Mouse (Mus musculus) midbrain, embryonic 10.5 days (tissue): ENCODE results near the gene Arhgap17. TPM values are rescaled to one million over a fixed set of nuclear protein-coding genes. Genes with fewer than 3 reads are reported as not detected.

Experiments
- DNase-seq: peaks from one replicate; pipeline ENCODE4 v3.0.0-alpha.2; 2017; ENCODE audit warnings: low spot score
- H3K27ac ChIP-seq: fragments of 300-500 bp; sonication (generic); replicated peaks from 2 replicates; pipeline ENCODE4 v1.5.1; 2016; ENCODE audit warnings: mild to moderate bottlenecking
- H3K27me3 ChIP-seq: fragments of 300-500 bp; sonication (generic); 2 replicates; pipeline ENCODE4 v1.6.1; 2016; ENCODE audit warnings: low read depth, mild to moderate bottlenecking; ENCODE audit not compliant: poor library complexity, severe bottlenecking
- H3K36me3 ChIP-seq: fragments of 300-500 bp; sonication (generic); 2 replicates; pipeline ENCODE4 v1.6.1; 2016; ENCODE audit warnings: mild to moderate bottlenecking, moderate library complexity
- H3K4me1 ChIP-seq: fragments of 300-500 bp; sonication (generic); 2 replicates; pipeline ENCODE4 v1.6.1; 2016
- H3K4me3 ChIP-seq: fragments of 300-500 bp; sonication (generic); 2 replicates; pipeline ENCODE4 v1.5.1; 2016; ENCODE audit warnings: mild to moderate bottlenecking, moderate library complexity
- H3K9me3 ChIP-seq: fragments of 300-500 bp; sonication (generic); replicated peaks from 2 replicates; pipeline ENCODE4 v1.6.1; 2016; ENCODE audit warnings: mild to moderate bottlenecking
- WGBS: fragments of 180-500 bp; shearing (Covaris S2); methylation state at CpG from one replicate; pipeline ENCODE4 v1.1.7; 2016; 5-methylcytosine and 5-hydroxymethylcytosine counted together
- polyA plus RNA-seq: library from polyadenylated mRNA; unstranded; fragments of >200 nt; fragmentation: Nextera tagmentation; extraction: Ambion mirVana; gene quantifications from 2 replicates; pipeline ENCODE4 v1.2.1, GENCODE M21; 2016

Arhgap17 gene
- polyA plus RNA-seq, 1 experiment from 2014 or later, result 25.9 TPM

GRCm38 (mm10) chr7:123323388-123323787 lies 46.3 kb downstream of the Arhgap17 start:
- WGBS, result 89% methylated on average over 2 of the region's 2 CpGs
- Histone ChIP-seq H3K27me3 (no peaks in the 10 kb centered on the region), H3K4me3 (no peak overlapping the region), H3K36me3 (peaks cover 93% of the 10 kb centered on the region), H3K27ac (no peak overlapping the region), H3K4me1 (0 out of 2 replicates have a peak, but pooled peaks cover 3% of the 10 kb centered on the region), H3K9me3 (no peaks in the 10 kb centered on the region)
- DNase-seq, result no peak

GRCm38 (mm10) chr7:123322452-123323121 lies 47.1 kb downstream of the Arhgap17 start:
- H3K27me3 ChIP-seq, result no peaks in the 10 kb centered on the region
- 0 out of 2 replicates have a peak, but pooled peaks cover 3% of the 10 kb centered on the region for H3K4me1 ChIP-seq
- 90% methylated on average over 13 of the region's 13 CpGs for WGBS
- H3K4me3 ChIP-seq, result no peak overlapping the region
- peaks cover 97% of the 10 kb centered on the region for H3K36me3 ChIP-seq
- H3K27ac ChIP-seq, result no peak overlapping the region
- DNase-seq, result no peak
- no peaks in the 10 kb centered on the region for H3K9me3 ChIP-seq

- 85% methylated on average over 3 of the region's 3 CpGs for WGBS
- no peaks in the 10 kb centered on the region for H3K27me3 ChIP-seq
- no peak overlapping the region for H3K4me3 ChIP-seq
- no peaks in the 10 kb centered on the region for H3K4me1 ChIP-seq
- no peak overlapping the region for H3K27ac ChIP-seq
- DNase-seq, result no peak
- H3K9me3 ChIP-seq, result no peaks in the 10 kb centered on the region
- H3K36me3 ChIP-seq, result peaks cover 98% of the 10 kb centered on the region
Observed at GRCm38 (mm10) chr7:123312738-123313137, 57.0 kb downstream of the Arhgap17 start.

GRCm38 (mm10) chr7:123311836-123312235 lies 57.9 kb downstream of the Arhgap17 start:
- H3K4me3 ChIP-seq, result no peak overlapping the region
- H3K27ac ChIP-seq, result no peak overlapping the region
- H3K27me3 ChIP-seq, result no peaks in the 10 kb centered on the region
- peaks cover 98% of the 10 kb centered on the region for H3K36me3 ChIP-seq
- DNase-seq, result no peak
- WGBS, result 72% methylated on average over 5 of the region's 5 CpGs
- H3K9me3 ChIP-seq, result no peaks in the 10 kb centered on the region
- H3K4me1 ChIP-seq, result no peaks in the 10 kb centered on the region

GRCm38 (mm10) chr7:123307887-123308558 lies 61.7 kb downstream of the Arhgap17 start:
- 97% methylated on average over 4 of the region's 4 CpGs for WGBS
- H3K4me1 ChIP-seq, result no peaks in the 10 kb centered on the region
- H3K9me3 ChIP-seq, result no peaks in the 10 kb centered on the region
- DNase-seq, result no peak
- H3K36me3 ChIP-seq, result peaks cover 99% of the 10 kb centered on the region
- H3K4me3 ChIP-seq, result no peak overlapping the region
- no peaks in the 10 kb centered on the region for H3K27me3 ChIP-seq
- H3K27ac ChIP-seq, result no peak overlapping the region

- H3K27ac ChIP-seq, result no peak overlapping the region
- WGBS, result 94% methylated on average over 8 of the region's 8 CpGs
- no peaks in the 10 kb centered on the region for H3K27me3 ChIP-seq
- no peak for DNase-seq
- no peak overlapping the region for H3K4me3 ChIP-seq
- peaks cover 98% of the 10 kb centered on the region for H3K36me3 ChIP-seq
- H3K4me1 ChIP-seq, result no peaks in the 10 kb centered on the region
- no peaks in the 10 kb centered on the region for H3K9me3 ChIP-seq
Observed at GRCm38 (mm10) chr7:123307236-123307635, 62.5 kb downstream of the Arhgap17 start.

GRCm38 (mm10) chr7:123305397-123305796 lies 64.3 kb downstream of the Arhgap17 start:
- Histone ChIP-seq H3K36me3 (peaks cover 92% of the 10 kb centered on the region), H3K4me3 (no peak overlapping the region), H3K9me3 (no peaks in the 10 kb centered on the region), H3K27me3 (no peaks in the 10 kb centered on the region), H3K27ac (no peak overlapping the region), H3K4me1 (no peaks in the 10 kb centered on the region)
- DNase-seq, result no peak
- 84% methylated on average over 2 of the region's 2 CpGs for WGBS

GRCm38 (mm10) chr7:123300258-123300657 lies 69.5 kb downstream of the Arhgap17 start:
- WGBS, result 79% methylated on average over 3 of the region's 3 CpGs
- no peak for DNase-seq
- H3K9me3 ChIP-seq, result no peaks in the 10 kb centered on the region

GRCm38 (mm10) chr7:123298225-123298624 lies 71.5 kb downstream of the Arhgap17 start:
- Histone ChIP-seq H3K4me3 (no peak overlapping the region), H3K4me1 (no peaks in the 10 kb centered on the region), H3K9me3 (no peaks in the 10 kb centered on the region), H3K27me3 (no peaks in the 10 kb centered on the region), H3K27ac (no peak overlapping the region), H3K36me3 (peaks cover 91% of the 10 kb centered on the region)
- DNase-seq, result no peak
- WGBS, result 88% methylated on average over 3 of the region's 3 CpGs

More at GRCm38 (mm10) chr7:123300258-123300657, 69.5 kb downstream of the Arhgap17 start:
- Histone ChIP-seq H3K4me3 (no peak overlapping the region), H3K27me3 (no peaks in the 10 kb centered on the region), H3K36me3 (peaks cover 91% of the 10 kb centered on the region), H3K4me1 (no peaks in the 10 kb centered on the region), H3K27ac (no peak overlapping the region)

GRCm38 (mm10) chr7:123296097-123296496 lies 73.6 kb downstream of the Arhgap17 start:
- DNase-seq, result no peak
- peaks cover 97% of the 10 kb centered on the region for H3K36me3 ChIP-seq

GRCm38 (mm10) chr7:123295423-123295822 lies 74.3 kb downstream of the Arhgap17 start:
- no peaks in the 10 kb centered on the region for H3K27me3 ChIP-seq
- H3K4me1 ChIP-seq, result no peaks in the 10 kb centered on the region
- no peak overlapping the region for H3K4me3 ChIP-seq
- no peak overlapping the region for H3K27ac ChIP-seq
- WGBS, result 88% methylated on average over 7 of the region's 7 CpGs
- no peak for DNase-seq
- no peaks in the 10 kb centered on the region for H3K9me3 ChIP-seq
- H3K36me3 ChIP-seq, result peaks cover 98% of the 10 kb centered on the region

More at GRCm38 (mm10) chr7:123296097-123296496, 73.6 kb downstream of the Arhgap17 start:
- 82% methylated on average over 6 of the region's 6 CpGs for WGBS
- H3K27me3 ChIP-seq, result no peaks in the 10 kb centered on the region
- no peaks in the 10 kb centered on the region for H3K9me3 ChIP-seq
- H3K4me3 ChIP-seq, result no peak overlapping the region
- no peak overlapping the region for H3K27ac ChIP-seq
- no peaks in the 10 kb centered on the region for H3K4me1 ChIP-seq

- no peaks in the 10 kb centered on the region for H3K9me3 ChIP-seq
- peaks cover 97% of the 10 kb centered on the region for H3K36me3 ChIP-seq
- H3K4me1 ChIP-seq, result no peaks in the 10 kb centered on the region
- no peak for DNase-seq
- H3K27me3 ChIP-seq, result no peaks in the 10 kb centered on the region
- no peak overlapping the region for H3K27ac ChIP-seq
- WGBS, result 91% methylated on average over 7 of the region's 7 CpGs
- no peak overlapping the region for H3K4me3 ChIP-seq
Observed at GRCm38 (mm10) chr7:123293898-123294297, 75.8 kb downstream of the Arhgap17 start.

GRCm38 (mm10) chr7:123291942-123292341 lies 77.8 kb downstream of the Arhgap17 start:
- H3K4me3 ChIP-seq, result no peak overlapping the region
- no peak overlapping the region for H3K27ac ChIP-seq
- peaks cover 98% of the 10 kb centered on the region for H3K36me3 ChIP-seq
- H3K27me3 ChIP-seq, result no peaks in the 10 kb centered on the region
- no peaks in the 10 kb centered on the region for H3K4me1 ChIP-seq
- 93% methylated on average over 8 of the region's 8 CpGs for whole genome bisulfite sequencing
- no peaks in the 10 kb centered on the region for H3K9me3 ChIP-seq
- DNase-seq, result no peak
